Mouse (Mus musculus): ENCODE data around the gene Stard9.
A peak's percentile ranks its signal among the peaks of the same experiment; 100 is the strongest.

The Stard9 gene

DNA sequence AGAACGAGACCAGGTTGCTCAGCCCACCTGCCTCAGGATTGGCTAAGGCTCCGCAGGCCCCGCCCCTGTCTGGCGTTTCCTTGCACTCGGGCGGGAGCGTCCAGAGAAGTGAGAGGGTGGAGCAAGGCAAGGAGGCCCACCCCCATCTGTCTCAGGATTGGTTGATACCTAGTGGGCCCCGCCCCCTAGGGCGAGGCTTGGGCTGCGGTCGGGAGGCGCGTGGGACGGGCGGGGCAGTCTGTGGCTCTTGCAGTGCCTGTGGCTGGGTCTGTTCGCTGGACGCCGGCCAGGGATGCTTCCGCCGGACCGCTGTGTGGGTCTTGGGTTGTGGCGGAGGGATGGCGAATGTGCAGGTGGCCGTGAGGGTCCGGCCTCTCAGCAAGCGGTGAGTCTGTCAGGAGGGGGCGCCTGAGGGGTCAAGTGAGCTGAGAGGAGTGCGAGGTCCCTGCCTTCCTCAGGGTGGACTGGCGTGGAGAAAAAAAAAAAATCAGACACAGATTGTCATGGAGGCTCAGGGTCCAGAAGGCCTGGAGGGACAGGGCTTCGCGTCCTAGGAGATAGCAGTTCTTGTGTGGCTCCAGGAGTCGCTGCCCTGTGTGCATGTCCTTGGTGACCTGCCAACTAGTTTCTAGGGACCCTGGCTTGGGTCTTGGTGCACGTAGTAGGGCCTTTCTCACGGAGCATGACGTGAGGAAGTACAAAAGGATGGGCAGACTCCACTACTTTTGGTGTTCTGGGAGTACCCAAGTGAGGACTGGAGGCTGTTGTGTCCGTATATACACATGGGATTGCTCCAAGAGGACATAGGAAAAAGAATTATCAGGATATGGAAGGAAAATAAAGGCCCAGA is at the start of gene Stard9:
Stard9 (plus strand) TSS at position 236 of the 850 bp plus-strand sequence.
- DNase-seq (ENCODE audit: low read depth): peak; percentile 99

DNA sequence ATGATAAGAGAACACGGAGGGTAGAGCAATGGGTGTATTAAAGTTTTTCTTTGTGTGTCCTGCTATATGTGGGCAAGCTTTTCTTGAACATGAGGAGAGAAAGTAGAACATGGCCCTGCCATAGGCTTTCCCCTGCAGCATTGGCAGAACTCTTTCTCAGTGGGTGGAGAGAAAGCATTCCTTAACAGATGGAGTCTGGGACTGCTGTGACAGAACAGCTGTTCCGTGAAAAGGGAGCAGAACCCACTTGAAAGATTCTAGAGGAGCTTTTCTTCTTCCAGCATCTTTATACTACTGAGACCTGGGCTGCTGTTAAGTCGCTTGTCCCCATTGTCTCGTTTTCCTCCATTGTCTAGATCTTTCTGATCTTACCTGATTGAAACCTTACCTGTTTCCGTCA is 39.2 kb upstream of the Stard9 start:
- no peak for DNase-seq (ENCODE audit: low read depth)

- DNase-seq (ENCODE audit: low read depth): no peak
Measured at GRCm38 (mm10) chr2:120592227-120592626, 36.7 kb upstream of the Stard9 start.

DNA sequence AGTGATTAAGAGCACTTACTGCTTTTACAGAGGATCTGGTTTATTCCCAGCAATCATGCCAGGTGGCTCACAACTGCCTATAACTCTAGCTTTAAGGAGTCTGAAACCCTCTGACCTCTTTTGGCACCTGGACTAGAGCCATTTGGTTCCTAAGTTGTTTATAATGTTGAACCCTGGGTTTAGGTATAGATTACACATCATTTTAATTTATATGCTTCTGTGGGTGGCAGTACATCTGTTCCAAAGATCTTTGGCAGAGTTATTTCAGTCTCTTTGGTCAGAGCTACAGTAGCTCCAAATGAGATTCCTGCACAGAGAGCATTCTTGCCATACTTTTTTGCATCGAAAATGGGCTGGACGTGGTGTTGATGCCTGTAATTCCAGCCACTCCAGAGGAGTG is 31.2 kb upstream of the Stard9 start:
- no peak for DNase-seq (ENCODE audit: low read depth)

DNA sequence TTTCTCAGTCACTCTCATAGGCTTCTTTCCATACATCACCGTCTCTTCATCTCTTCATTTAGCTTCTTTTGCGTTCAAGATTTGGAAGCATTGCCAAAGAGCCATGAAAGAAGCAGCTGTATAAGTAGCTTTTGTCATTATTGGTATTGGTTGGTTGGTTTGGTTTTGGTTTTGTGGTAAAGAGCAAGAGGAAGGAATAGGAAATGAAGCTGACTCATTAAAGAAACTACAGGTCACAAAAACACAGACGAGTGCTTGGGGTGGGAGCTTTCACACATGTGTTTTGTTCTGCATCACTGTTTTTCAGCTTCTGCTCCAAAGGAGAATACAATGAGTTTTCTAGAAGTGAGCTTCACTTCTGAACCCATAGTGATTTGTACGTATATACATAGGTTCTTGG is 29.4 kb upstream of the Stard9 start:
- no peak for DNase-seq (ENCODE audit: low read depth)

GRCm38 (mm10) chr2:120606021-120606690 is 22.8 kb upstream of the Stard9 start:
- peak; percentile 71 for DNase-seq (ENCODE audit: low read depth)

- DNase-seq (ENCODE audit: low read depth): peak; percentile 95
Measured at GRCm38 (mm10) chr2:120608830-120609723, 19.8 kb upstream of the Stard9 start, which contains the start of the genes Haus2 and Lrrc57. TSS of gene Haus2 (plus strand) at chr2:120609383. TSS of gene Lrrc57 (minus strand) at chr2:120609520.

DNA sequence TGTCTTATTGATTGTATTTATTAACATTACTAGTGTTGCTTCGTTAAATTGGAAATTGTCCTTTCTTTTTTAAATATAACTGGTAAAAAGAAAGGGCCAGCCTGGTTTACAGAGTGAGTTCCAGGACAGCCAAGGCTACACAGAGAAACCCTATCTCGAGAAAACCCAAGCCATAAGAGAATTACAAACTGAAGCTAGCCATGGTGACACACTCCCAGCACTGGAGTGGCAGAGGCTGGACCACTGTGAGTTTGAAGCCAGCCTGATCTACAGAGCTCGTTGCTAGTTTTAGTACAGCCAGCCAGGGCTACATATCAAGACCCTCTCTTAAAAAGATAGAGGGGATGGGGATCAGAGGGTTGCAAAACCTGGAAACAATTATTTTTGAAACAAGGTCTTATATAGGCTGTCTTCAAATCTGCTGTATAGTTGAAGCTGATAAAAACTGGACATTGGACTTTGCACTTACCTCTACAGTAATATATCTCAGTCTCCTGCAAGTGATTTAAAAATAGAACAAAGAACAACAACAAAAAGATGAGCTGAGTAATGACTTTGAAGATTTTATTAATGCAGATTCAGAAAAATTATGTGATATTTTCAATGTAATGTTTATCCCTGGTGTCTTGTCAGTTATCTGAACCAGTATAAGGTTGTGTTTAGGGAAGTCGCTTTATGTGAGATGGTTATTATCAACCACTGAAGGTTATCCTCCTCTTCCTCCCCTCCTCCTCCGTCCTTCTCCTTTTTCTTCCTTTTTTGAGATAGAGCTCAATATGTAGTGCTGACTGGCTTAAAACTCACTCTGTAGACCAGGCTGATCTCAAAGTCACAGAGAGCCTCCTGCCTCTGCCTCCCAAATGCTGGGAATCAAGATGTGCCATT is 12.4 kb upstream of the Stard9 start:
- DNase-seq (ENCODE audit: low read depth): no peak

GRCm38 (mm10) chr2:120619538-120619937 is 9.4 kb upstream of the Stard9 start:
- no peak for DNase-seq (ENCODE audit: low read depth)

- DNase-seq (ENCODE audit: low read depth): no peak
Measured at GRCm38 (mm10) chr2:120622920-120623319, 6.0 kb upstream of the Stard9 start.

DNA sequence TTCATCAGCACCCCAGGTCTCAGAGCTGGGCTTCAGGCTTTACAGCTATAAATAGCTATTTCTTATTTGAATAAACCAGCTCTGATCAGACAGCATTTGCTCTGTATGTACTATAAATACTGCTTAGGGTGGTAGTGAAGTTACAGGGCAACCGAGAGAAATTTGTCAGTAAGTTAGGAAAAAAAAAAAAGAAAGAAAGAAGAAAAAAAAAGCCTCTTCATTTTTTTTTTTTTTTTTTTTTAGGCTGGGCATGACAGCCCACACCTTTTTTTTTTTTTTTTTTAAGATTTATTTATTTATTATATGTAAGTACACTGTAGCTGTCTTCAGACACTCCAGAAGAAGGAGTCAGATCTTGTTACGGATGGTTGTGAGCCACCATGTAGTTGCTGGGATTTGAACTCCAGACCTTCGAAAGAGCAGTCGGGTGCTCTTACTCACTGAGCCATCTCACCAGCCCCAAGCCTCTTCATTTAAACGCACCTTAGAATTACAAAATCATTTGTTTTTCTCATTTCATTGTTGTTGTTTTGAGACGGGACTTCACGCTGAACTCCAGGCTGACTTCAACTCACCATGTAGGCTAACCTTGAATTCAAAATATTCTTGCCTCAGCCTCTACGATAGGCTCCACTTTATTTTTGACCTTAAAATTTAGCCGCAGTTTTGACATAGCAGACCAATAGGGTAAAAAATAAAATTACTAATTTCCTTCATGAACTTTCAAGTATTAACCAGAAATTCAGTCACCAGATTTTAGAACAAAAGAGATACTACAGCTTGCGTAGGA is 650 bp upstream of the Stard9 start:
- no peak for DNase-seq (ENCODE audit: low read depth)

DNA sequence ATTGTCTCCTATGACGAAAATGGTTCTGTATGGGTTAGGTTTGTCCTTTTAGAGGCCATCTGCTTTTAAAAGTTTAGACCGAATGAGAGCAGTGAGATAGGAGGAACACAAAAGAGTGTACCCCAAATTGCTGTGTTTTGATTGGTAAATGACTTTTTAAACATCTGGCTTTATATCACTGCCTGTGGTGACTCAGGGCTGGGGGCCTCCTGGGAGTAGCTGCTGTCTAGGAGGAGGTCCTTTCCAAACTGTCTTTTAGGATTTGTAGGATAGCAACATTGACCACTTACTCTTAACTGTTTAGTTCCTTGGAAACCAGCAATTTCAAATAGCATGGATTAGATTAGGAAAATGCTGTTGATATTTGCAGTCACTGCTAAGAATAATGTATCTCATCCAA is 1.3 kb downstream of the Stard9 start:
- peak; percentile 64 for DNase-seq (ENCODE audit: low read depth)

- DNase-seq (ENCODE audit: low read depth): no peak
Measured at GRCm38 (mm10) chr2:120630655-120631054, 1.7 kb downstream of the Stard9 start.

DNA sequence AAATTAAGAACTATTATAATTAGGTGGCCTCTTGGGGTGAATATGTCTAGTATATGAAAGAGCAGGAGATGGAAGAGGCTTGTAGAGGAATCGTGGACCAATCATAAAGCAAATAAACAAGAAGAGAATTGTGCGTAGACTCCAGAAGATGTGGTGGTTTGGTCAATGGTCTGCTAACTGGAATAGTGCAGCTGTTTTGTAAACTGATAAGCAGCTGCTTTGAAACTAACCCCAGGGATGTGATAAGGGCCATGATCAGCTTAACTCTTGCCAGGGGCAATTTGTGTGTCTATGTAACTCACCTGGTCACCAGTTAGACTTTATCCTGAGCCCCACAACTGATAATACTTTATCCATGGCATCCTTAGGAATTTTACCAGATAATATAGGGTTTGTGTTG is 2.6 kb downstream of the Stard9 start:
- no peak for DNase-seq (ENCODE audit: low read depth)

GRCm38 (mm10) chr2:120631957-120632356 is 3.0 kb downstream of the Stard9 start:
- DNase-seq (ENCODE audit: low read depth): no peak

- no peak for DNase-seq (ENCODE audit: low read depth)
Measured at GRCm38 (mm10) chr2:120640835-120641234, 11.9 kb downstream of the Stard9 start.

- peak; percentile 33 for DNase-seq (ENCODE audit: low read depth)
Measured at GRCm38 (mm10) chr2:120643836-120644235, 14.9 kb downstream of the Stard9 start.

DNA sequence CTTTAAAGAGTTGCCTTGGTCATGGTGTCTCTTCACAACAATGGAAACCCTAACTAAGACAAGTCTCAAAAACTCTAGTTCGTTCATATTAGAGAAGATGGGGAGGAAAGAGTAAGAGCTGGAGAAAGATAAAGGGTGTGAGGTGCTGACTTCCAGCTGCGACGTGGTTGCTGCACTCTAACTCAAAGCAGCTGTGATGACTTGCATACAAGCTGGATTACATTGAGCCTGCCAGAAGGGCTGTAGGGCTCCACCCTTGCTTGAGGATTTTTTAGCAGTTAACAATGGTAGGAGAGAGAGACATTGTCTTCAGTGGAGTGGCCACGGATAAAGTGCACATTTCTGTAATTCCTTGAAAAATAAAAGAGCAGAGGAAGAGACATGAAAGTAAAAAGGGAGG is 17.9 kb downstream of the Stard9 start:
- DNase-seq (ENCODE audit: low read depth): peak; percentile 87

DNA sequence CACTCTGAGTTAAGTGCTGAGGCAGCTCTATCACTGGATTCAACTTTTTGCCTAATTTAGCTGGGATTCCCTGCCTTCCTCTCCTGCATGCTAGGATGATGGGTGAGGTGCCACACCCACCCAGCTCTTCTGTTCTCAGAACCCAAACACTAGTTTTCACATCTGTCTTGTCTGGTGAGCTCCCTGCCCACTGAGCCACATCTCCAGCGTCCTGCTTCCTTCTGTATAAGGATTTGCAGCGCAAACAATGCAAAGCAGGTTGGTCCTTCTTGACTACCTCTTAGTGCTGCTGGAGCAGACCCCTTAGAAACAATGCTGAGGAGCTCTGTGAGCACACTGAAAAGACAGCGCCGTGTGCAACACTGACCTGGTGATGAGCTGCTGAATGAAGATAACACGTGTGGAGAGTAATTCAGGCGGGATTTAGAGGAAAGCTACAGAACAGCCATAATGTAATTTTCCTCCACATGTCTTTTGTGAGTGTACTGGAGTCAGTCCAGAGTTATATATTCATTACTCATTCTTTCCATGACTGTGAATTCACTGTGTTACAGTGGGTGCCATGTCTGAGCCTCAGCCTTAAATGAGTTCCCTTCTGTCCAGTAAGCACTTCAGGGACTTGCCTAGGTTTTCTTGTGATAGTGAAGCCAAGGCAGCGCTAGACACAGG is 23.5 kb downstream of the Stard9 start:
- DNase-seq (ENCODE audit: low read depth): peak; percentile 83

GRCm38 (mm10) chr2:120652925-120653284 is 24.0 kb downstream of the Stard9 start:
- peak; percentile 47 for DNase-seq (ENCODE audit: low read depth)

All from NIH3T3 (cell line).